Mouse (Mus musculus) frontal cortex, postnatal 10 days (tissue): ENCODE data around the gene Pi4kb.
A peak's percentile ranks its signal among the peaks of the same experiment; 100 is the strongest.
"Not testable (repeated sequence)": the region's sequence is repeated elsewhere in the genome, so short reads cannot be mapped to it uniquely, and the experiment has no call there.

Experiments used
- DNase-seq, 2 experiments: peaks; one replicate each; pipeline ENCODE4 v3.0.0; 2022; ENCODE audit warnings: low spot score in 2 of 2, mixed read lengths in 1 of 2

Pi4kb gene

GRCm38 (mm10) chr3:95015337-95015872 lies 40.9 kb downstream of the Pi4kb start, which contains the start of gene Zfp687:
Gene Zfp687, minus strand, starts transcription at chr3:95015448.
- peak; percentile 99 to 100 for DNase-seq

- peak; percentile 92 for DNase-seq
Observed at GRCm38 (mm10) chr3:95015891-95016531, 41.5 kb downstream of the Pi4kb start.

GRCm38 (mm10) chr3:95016532-95017056 lies 42.1 kb downstream of the Pi4kb start:
- DNase-seq: no peak

DNA sequence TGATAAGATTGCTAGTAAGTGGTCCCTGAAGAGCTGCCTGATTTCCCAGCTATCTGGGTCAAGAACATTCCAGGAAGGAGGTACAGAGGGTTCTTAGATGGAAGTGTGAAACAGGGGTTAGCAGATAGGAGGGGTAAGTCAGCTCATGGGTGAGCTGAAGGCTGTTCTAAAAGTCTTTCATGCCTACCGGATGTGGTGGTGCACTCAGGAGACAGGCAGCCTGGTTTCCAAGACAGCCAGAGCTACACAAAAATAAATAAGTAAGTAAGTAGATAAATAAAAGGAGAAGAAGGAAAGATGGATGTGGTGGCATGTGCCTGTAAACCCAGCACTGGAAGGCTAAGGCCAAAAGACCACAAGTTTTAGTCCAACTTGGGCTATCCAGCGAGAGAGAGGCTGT lies 44.2 kb downstream of the Pi4kb start:
- no peak for DNase-seq

GRCm38 (mm10) chr3:95020956-95021355 lies 46.4 kb downstream of the Pi4kb start:
- not testable (repeated sequence) for DNase-seq

- no peak for DNase-seq
Observed at GRCm38 (mm10) chr3:95024551-95024950, 50.0 kb downstream of the Pi4kb start.

DNA sequence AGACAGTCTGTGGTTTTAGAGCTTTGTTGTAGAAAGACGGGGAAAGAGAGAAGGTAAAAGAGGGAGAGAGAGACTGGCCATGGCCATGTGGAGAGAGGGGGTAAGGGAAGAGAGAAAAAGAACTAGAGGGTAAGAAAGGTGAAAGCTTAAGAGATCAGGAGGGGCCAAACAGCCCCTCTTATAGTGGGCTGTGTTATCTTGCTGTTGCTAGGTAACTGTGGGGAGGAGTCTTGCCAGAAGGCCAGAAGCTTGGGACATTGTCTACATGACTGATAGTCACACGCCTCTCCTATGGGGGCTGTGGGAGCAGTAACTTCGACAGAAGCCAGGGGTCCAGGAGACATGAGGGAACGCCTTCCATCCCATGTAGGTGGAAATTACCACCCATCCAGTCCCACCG lies 50.7 kb downstream of the Pi4kb start:
- DNase-seq: no peak

DNA sequence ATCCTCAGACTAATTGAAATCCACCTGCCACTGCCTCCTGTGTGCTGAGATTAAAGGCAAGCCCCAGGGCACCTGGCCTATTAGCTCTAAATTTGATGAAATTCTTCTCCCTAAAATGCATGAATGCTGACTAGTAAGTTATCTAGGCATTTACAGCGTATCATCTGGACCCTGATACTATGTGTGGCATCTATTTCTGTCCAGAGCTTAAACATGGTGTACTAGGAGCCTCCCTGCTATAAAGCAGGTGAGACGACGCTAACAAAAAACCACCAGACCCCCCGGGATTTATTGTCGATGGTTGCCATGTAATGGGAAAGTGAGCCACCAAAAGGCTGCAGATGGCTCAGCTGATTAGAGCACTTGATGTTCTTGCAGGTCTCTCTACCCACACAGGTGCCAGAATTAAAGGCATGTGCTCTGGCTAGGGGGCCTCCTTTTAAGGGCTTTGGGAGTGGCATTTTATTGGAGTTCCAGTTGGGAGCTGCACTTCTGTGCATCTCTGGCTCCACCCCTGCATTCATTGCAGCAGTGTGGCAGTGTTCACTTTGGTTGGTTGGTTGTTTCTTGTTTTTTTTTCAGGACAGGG lies 52.6 kb downstream of the Pi4kb start:
- DNase-seq: no peak

GRCm38 (mm10) chr3:95027701-95028100 lies 53.2 kb downstream of the Pi4kb start:
- no peak for DNase-seq

DNA sequence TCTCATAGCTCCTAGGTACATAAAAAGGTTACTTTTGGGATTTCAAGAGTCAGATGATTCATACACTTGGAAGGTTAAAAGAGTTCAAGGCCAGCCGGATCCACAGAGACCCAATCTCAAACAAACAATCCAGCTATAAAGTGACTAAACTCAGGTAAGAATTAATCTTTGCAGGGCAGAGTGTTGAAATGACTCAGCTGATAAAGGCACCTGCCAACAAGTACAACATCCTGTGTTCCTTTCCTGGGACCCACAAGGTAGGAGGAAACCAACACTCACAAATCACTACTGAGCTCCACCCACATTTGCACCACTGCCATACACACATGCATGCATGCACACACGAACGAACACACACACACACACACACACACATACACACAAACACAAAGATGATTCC lies 54.1 kb downstream of the Pi4kb start:
- no peak for DNase-seq

DNA sequence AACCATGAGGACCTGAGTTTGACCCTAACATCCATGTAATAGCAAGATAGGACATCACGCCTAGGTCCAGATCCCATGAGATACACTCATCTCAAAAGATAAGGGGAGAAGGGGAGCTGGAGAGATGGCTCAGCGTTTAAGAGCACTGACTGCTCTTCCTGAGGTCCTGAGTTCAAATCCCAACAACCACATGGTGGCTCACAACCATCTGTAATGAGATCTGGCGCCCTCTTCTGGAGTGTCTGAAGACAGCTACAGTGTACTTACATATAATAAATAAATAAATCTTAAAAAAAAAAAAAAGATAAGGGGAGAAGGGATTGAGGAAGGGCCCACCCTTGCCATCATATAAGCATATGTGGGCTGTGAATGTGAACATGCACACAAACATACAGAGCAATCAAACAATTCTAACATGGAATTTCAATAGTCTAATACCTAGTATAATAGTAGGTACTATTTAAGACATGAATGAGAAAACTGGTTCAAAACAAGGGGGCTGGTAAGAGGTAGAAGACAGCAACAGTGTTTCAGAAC lies 54.8 kb downstream of the Pi4kb start:
- not testable (repeated sequence) for DNase-seq

DNA sequence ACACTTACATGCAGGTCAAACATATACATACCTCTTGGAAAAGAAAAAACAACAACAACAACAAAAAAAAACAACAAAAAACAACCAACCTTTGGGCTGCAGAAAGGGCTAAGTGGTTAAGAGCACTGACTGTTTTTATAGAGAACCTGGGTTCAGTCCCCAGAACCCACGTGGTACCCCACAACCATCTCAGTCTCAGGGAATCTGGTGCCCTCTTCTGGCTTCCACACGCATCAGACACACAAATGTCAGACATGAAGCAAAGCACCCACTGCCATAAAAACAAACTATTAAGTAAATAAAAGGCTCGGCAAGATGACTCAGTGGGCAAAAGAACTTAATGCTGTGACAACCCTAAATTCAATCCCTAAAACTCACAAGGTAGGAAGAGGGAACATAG lies 55.4 kb downstream of the Pi4kb start:
- DNase-seq: no peak

DNA sequence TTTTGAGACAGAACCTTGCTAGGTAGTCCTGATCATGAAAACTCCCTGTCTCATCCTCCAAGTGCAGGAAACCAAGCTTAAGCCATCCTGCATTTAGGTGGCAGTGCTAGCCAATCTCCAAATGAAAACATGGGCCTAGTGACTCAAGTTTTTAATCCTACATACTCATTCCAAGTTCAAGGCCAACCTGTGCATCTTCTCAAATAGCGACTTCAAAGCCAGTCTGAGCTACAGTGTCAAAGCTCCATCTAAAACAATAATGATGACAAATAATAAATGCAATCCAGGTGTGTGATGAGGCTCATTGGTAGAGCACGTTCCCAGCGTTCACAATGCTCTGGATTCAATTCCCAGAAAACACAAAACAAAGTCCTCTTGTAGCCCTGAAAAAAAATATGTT lies 67.1 kb downstream of the Pi4kb start:
- no peak for DNase-seq

DNA sequence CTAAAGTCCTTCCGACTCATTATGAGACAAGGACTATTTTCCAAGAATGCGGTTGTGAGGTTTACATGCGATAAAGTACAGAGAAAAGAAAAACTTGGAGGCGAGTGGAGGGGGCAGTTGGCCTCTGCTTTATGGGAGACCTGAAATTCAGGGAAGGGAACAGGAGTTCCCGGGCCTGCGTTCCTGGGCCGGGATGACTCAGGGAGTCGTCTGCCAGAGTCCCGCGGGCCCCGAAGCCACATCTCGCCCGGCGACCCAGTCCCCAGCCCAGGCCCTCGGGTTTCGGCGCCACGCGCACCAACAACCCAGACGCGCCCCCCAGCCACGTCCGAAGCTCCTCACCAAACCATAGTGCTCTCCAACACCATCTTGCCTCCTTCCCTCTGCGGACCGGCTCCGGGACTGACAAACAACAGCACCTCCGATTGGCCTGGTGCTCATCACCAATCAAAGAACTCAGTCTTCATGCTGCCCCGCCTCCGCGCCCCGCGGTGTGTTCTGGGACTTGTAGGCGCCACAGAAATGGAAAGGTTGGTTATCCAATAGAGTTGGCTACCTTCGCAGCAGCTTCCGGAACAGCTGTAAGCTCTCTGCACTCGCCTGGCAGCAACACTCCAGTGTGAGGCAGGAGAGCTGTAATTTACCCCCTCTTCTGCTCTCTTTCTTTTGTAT lies 67.8 kb downstream of the Pi4kb start, which contains the start of gene Psmd4:
Gene Psmd4, minus strand, starts transcription at position 449 of the 672 bp plus-strand sequence.
- DNase-seq: peak; percentile 97

DNA sequence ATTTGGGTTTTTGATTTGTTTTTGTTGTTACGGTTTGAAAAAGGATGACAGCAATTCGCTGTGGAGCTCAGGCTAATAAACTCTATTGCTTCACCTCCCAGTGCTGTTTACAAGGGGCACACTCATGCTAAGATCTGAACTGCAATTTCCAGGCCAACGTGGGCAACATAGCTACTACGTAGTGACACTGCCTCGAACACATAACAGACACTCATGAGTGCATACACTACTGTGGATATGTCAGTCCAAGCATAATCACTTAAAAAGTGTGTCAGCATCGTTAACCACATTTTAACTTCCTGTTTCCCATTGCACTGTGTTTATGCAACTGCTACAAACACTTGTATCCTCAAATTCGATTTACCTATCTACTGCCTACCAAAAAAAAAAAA lies 68.3 kb downstream of the Pi4kb start:
- no peak for DNase-seq

DNA sequence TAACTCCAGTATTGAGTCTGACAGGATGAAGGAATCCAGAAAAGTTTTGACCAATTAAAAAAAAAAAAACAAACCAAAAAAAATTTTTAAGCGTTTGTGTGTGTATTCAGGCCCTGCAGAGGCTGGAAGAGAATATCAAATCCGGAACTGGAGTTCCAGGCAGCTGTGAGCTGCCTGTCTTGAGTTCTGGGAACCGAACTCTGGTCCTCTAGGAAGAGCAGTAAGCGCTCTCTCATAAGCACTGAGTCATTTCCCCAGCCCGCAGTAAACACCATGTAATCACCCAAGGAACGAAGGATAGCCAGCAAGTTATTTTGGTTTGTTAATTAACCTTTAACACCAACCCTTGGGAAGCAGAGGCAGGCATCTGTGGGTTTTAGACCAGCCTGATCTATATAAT lies 68.7 kb downstream of the Pi4kb start:
- DNase-seq: no peak

- no peak for DNase-seq
Observed at GRCm38 (mm10) chr3:95046462-95047057, 72.0 kb downstream of the Pi4kb start.

DNA sequence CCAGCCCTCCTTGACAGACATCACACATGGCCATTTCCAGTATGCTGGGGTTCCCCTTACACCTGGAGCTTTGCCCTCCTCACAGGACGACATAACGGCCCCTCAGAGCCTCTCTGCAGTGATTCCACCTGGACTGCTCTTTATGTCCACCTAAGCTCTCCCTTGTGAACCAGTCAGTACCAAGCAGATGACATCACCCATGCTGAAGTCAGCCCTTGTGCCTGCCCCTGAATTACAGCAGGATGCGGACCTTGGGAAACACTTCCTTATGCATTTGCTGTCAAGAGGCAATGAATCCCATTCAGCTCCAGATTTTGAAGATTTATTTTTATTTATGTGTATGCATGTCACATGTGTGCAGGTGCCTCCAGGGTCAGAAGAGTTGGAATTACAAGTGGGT lies 73.4 kb downstream of the Pi4kb start:
- no peak for DNase-seq

- DNase-seq: no peak
Observed at GRCm38 (mm10) chr3:95052959-95053358, 78.4 kb downstream of the Pi4kb start.

DNA sequence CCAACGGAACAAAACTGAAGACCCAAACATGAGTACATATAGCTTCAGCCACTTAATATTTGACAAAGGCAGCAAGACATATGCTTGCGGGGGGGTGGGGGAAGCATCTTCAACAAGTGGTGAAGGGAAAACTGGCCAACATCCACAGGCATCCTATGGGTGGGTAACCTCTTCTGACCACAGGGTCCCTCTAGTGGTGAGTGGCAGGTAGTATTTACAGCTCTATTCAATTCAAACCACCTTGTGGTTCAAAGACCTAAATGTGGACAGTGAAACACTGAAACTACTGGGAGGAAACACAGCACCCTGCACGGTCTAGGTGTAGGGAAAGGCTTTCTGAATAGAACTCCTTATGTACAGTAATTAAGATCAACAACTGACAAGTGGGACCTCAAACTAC lies 79.2 kb downstream of the Pi4kb start:
- no peak for DNase-seq

GRCm38 (mm10) chr3:95054481-95055260 lies 80.1 kb downstream of the Pi4kb start:
- no peak for DNase-seq
